Mouse (Mus musculus) liver, postnatal 0 days (tissue): ENCODE data around the gene Xrcc2.

Experiments used
- CTCF ChIP-seq: sonication (generic); IDR thresholded peaks from 2 replicates; pipeline ENCODE4 v1.5.1; 2016; ENCODE audit warnings: antibody characterized with exemption, low read depth
- EP300 ChIP-seq: IDR thresholded peaks from 2 replicates; pipeline ENCODE4 v1.6.1; 2016; ENCODE audit warnings: antibody characterized with exemption, low read depth, mild to moderate bottlenecking

DNA sequence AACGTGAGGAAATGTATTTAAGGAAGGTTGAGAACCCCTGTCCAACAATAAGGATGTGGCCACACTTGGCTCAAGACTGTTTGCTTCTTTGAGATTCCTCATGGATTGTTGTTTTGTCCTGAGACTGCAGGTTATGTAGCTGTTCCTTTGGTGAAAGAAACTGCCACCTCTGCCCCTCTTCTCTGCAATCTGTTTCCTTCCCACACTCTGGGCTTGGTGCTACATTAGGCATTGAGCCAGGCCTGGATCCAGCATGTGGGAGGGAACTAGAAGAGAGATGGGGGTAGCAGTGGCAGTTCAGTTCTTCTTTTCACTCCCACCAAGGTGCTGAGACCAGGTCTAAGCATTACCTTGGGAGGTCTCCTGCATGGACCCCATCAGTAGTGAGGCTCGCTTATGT, 30.2 kb upstream of the Xrcc2 start:
- no peak for TF ChIP-seq CTCF
- TF ChIP-seq EP300 = no peak
